Mouse (Mus musculus): ENCODE data around the gene Dazap2.
A peak's percentile ranks its signal among the peaks of the same experiment; 100 is the strongest.

The Dazap2 gene

GRCm38 (mm10) chr15:100614996-100615824 lies at the start of gene Dazap2:
Dazap2 (plus strand) TSS chr15:100615349.
- DNase-seq (ENCODE audit: low read depth in 2 of 2, low spot score in 2 of 2) = peak; percentile 98

- DNase-seq (ENCODE audit: low read depth in 2 of 2, low spot score in 2 of 2) = no peak
Observed at GRCm38 (mm10) chr15:100566531-100566930, 48.6 kb upstream of the Dazap2 start.

GRCm38 (mm10) chr15:100569239-100569638 lies 45.9 kb upstream of the Dazap2 start:
- DNase-seq (ENCODE audit: low read depth in 2 of 2, low spot score in 2 of 2) = no peak

GRCm38 (mm10) chr15:100573946-100574345 lies 41.2 kb upstream of the Dazap2 start:
- DNase-seq (ENCODE audit: low read depth in 2 of 2, low spot score in 2 of 2) = no peak

GRCm38 (mm10) chr15:100574378-100574777 lies 40.8 kb upstream of the Dazap2 start:
- DNase-seq (ENCODE audit: low read depth in 2 of 2, low spot score in 2 of 2) = no peak

- DNase-seq (ENCODE audit: low read depth in 2 of 2, low spot score in 2 of 2) = no peak
Observed at GRCm38 (mm10) chr15:100575366-100575765, 39.8 kb upstream of the Dazap2 start.

- no peak for DNase-seq (ENCODE audit: low read depth in 2 of 2, low spot score in 2 of 2)
Observed at GRCm38 (mm10) chr15:100576392-100576791, 38.8 kb upstream of the Dazap2 start.

GRCm38 (mm10) chr15:100576810-100577209 lies 38.3 kb upstream of the Dazap2 start:
- no peak for DNase-seq (ENCODE audit: low read depth in 2 of 2, low spot score in 2 of 2)

GRCm38 (mm10) chr15:100577972-100578371 lies 37.2 kb upstream of the Dazap2 start:
- no peak for DNase-seq (ENCODE audit: low read depth in 2 of 2, low spot score in 2 of 2)

- no peak for DNase-seq (ENCODE audit: low read depth in 2 of 2, low spot score in 2 of 2)
Observed at GRCm38 (mm10) chr15:100580108-100580507, 35.0 kb upstream of the Dazap2 start.

- no peak for DNase-seq (ENCODE audit: low read depth in 2 of 2, low spot score in 2 of 2)
Observed at GRCm38 (mm10) chr15:100585931-100586330, 29.2 kb upstream of the Dazap2 start.

- no peak for DNase-seq (ENCODE audit: low read depth in 2 of 2, low spot score in 2 of 2)
Observed at GRCm38 (mm10) chr15:100587166-100587565, 28.0 kb upstream of the Dazap2 start.

- no peak for DNase-seq (ENCODE audit: low read depth in 2 of 2, low spot score in 2 of 2)
Observed at GRCm38 (mm10) chr15:100588297-100588696, 26.9 kb upstream of the Dazap2 start.

GRCm38 (mm10) chr15:100590436-100590835 lies 24.7 kb upstream of the Dazap2 start:
- DNase-seq (ENCODE audit: low read depth in 2 of 2, low spot score in 2 of 2) = no peak

- no peak for DNase-seq (ENCODE audit: low read depth in 2 of 2, low spot score in 2 of 2)
Observed at GRCm38 (mm10) chr15:100592817-100593216, 22.3 kb upstream of the Dazap2 start.

GRCm38 (mm10) chr15:100598287-100598882 lies 16.8 kb upstream of the Dazap2 start:
- DNase-seq (ENCODE audit: low read depth in 2 of 2, low spot score in 2 of 2) = peak in 1 of 2 experiments; percentile 49

GRCm38 (mm10) chr15:100598883-100599275 lies 16.3 kb upstream of the Dazap2 start:
- peak in 1 of 2 experiments; percentile 35 for DNase-seq (ENCODE audit: low read depth in 2 of 2, low spot score in 2 of 2)

- no peak for DNase-seq (ENCODE audit: low read depth in 2 of 2, low spot score in 2 of 2)
Observed at GRCm38 (mm10) chr15:100599276-100600046, 15.7 kb upstream of the Dazap2 start, which contains the start of gene Pou6f1. Pou6f1 (minus strand) TSS chr15:100599984.

- peak; percentile 52 to 73 for DNase-seq (ENCODE audit: low read depth in 2 of 2, low spot score in 2 of 2)
Observed at GRCm38 (mm10) chr15:100600047-100600695, 15.0 kb upstream of the Dazap2 start.

GRCm38 (mm10) chr15:100600696-100601272 lies 14.4 kb upstream of the Dazap2 start:
- DNase-seq (ENCODE audit: low read depth in 2 of 2, low spot score in 2 of 2) = no peak

GRCm38 (mm10) chr15:100601669-100602068 lies 13.5 kb upstream of the Dazap2 start:
- DNase-seq (ENCODE audit: low read depth in 2 of 2, low spot score in 2 of 2) = no peak

Data from CD8-positive naive resting alpha-beta T cell, adult 2 months (primary cell).